ENCODE assay signal across 21 mouse cellular contexts in genomic region chr10:84137019-84137658, GRCm38 (mm10).
DNase-seq lines count a peak whose midpoint lies in the region; ATAC-seq lines count a peak whose summit lies in the region.
"Had no signal": no experiment of that assay in that cellular context is flagged by ENCODE, and none has a peak within 500 bp of the region (broad histone marks: within the 10 kb centered on the region; RNA-seq: fewer than 3 reads in every experiment).

No protein-coding gene starts in this region.

- DNase-seq in kidney, postnatal 25 days: no peak
- DNase-seq in heart, postnatal 4 days: peak; percentile 13
- DNase-seq in lung, postnatal 4 days: peak; percentile 52 to 76
- DNase-seq: adrenal gland, adult 8-10 months; cerebellum, adult 9-11 months; gastrocnemius, postnatal 25 days; right cerebral cortex, postnatal 25 days; thymus, postnatal 36 days had no signal

- no peaks in the 10 kb centered on the region for H3K9me3 ChIP-seq in kidney, embryonic 16.5 days (ENCODE audit: low read length)
- H3K9me3 ChIP-seq in lung, embryonic 15.5 days: no peaks in the 10 kb centered on the region
- H3K9me3 ChIP-seq in forebrain, embryonic 16.5 days (ENCODE audit: control insufficient read depth, low read length): no peaks in the 10 kb centered on the region
- H3K9me3 ChIP-seq: embryonic facial prominence, embryonic 12.5 days; hindbrain, embryonic 13.5 days; limb, embryonic 12.5 days; liver, embryonic 12.5 days; neural tube, embryonic 15.5 days had no signal

- no peaks in the 10 kb centered on the region for H3K36me3 ChIP-seq in kidney, embryonic 16.5 days (ENCODE audit: insufficient read depth, low read length)
- H3K36me3 ChIP-seq in lung, embryonic 15.5 days: no peaks in the 10 kb centered on the region
- no peaks in the 10 kb centered on the region for H3K36me3 ChIP-seq in forebrain, embryonic 16.5 days (ENCODE audit: control insufficient read depth, insufficient read depth)
- H3K36me3 ChIP-seq: embryonic facial prominence, embryonic 12.5 days; hindbrain, embryonic 13.5 days; limb, embryonic 12.5 days; liver, embryonic 12.5 days; neural tube, embryonic 15.5 days had no signal

- ATAC-seq in kidney, embryonic 16.5 days (ENCODE audit: low FRiP score, low TSS enrichment): 0 out of 2 replicates have a peak, but pooled peaks have one; percentile 63
- ATAC-seq in lung, embryonic 15.5 days (ENCODE audit: borderline replicate concordance, extremely low read depth, low FRiP score, low TSS enrichment): peak; percentile 94
- no peak for ATAC-seq in forebrain, embryonic 16.5 days
- no peak for ATAC-seq in CD4-positive, CD25-positive, alpha-beta regulatory T cell, adult 4 months
- ATAC-seq: forebrain, embryonic 14.5 days; inflammation-experienced regulatory T-cells, adult 6 months; liver, embryonic 12.5 days had no signal

- 65% methylated on average over 4 of the region's 4 CpGs for WGBS in kidney, embryonic 16.5 days
- WGBS in lung, embryonic 15.5 days: 44% methylated on average over 4 of the region's 4 CpGs
- 91% methylated on average over 4 of the region's 4 CpGs for WGBS in forebrain, embryonic 16.5 days

- H3K9ac ChIP-seq in kidney, embryonic 16.5 days (replicated peaks; ENCODE audit: low read length): no peak overlapping the region
- no peak overlapping the region for H3K9ac ChIP-seq in lung, embryonic 15.5 days
- no peak overlapping the region for H3K9ac ChIP-seq in forebrain, embryonic 16.5 days (replicated peaks; ENCODE audit: low read depth, low read length)
- H3K9ac ChIP-seq: embryonic facial prominence, embryonic 12.5 days; hindbrain, embryonic 13.5 days; limb, embryonic 12.5 days; liver, embryonic 12.5 days; neural tube, embryonic 15.5 days had no signal

- no peak overlapping the region for H3K4me2 ChIP-seq in kidney, embryonic 16.5 days (replicated peaks; ENCODE audit: low read depth, low read length)
- H3K4me2 ChIP-seq in lung, embryonic 15.5 days: no peak overlapping the region
- no peak overlapping the region for H3K4me2 ChIP-seq in forebrain, embryonic 16.5 days (ENCODE audit: low read length)
- H3K4me2 ChIP-seq: embryonic facial prominence, embryonic 12.5 days; hindbrain, embryonic 13.5 days; limb, embryonic 12.5 days; liver, embryonic 12.5 days; midbrain, embryonic 11.5 days; neural tube, embryonic 15.5 days had no signal

- H3K4me3 ChIP-seq in kidney, embryonic 16.5 days (ENCODE audit: low read length): no peak overlapping the region
- H3K4me3 ChIP-seq in lung, embryonic 15.5 days: no peak overlapping the region
- no peak overlapping the region for H3K4me3 ChIP-seq in forebrain, embryonic 16.5 days (replicated peaks; ENCODE audit: low read length)
- H3K4me3 ChIP-seq: embryonic facial prominence, embryonic 12.5 days; hindbrain, embryonic 13.5 days; limb, embryonic 12.5 days; liver, embryonic 12.5 days; myocyte; neural tube, embryonic 15.5 days had no signal

- H3K27me3 ChIP-seq in kidney, embryonic 16.5 days (ENCODE audit: insufficient read depth, low read length): no peaks in the 10 kb centered on the region
- H3K27me3 ChIP-seq in lung, embryonic 15.5 days: no peaks in the 10 kb centered on the region
- no peaks in the 10 kb centered on the region for H3K27me3 ChIP-seq in forebrain, embryonic 16.5 days (replicated peaks; ENCODE audit: control insufficient read depth, insufficient read depth, low read length)
- H3K27me3 ChIP-seq: embryonic facial prominence, embryonic 12.5 days; hindbrain, embryonic 13.5 days; limb, embryonic 12.5 days; liver, embryonic 12.5 days; neural tube, embryonic 15.5 days had no signal

- no peaks in the 10 kb centered on the region for H3K4me1 ChIP-seq in kidney, embryonic 16.5 days (ENCODE audit: insufficient read depth, low read length)
- H3K4me1 ChIP-seq in lung, embryonic 15.5 days: 0 out of 2 replicates have a peak, but pooled peaks cover 9% of the 10 kb centered on the region
- no peaks in the 10 kb centered on the region for H3K4me1 ChIP-seq in forebrain, embryonic 16.5 days (replicated peaks; ENCODE audit: control insufficient read depth, insufficient read depth, low read length)
- H3K4me1 ChIP-seq: embryonic facial prominence, embryonic 12.5 days; hindbrain, embryonic 13.5 days; limb, embryonic 12.5 days; liver, embryonic 12.5 days; neural tube, embryonic 15.5 days had no signal

- H3K27ac ChIP-seq in kidney, embryonic 16.5 days (ENCODE audit: low read length): no peak overlapping the region
- H3K27ac ChIP-seq in lung, embryonic 15.5 days: peak overlapping the region; percentile 16; the same call in 1 of the 2 replicates
- no peak overlapping the region for H3K27ac ChIP-seq in forebrain, embryonic 16.5 days (ENCODE audit: low read length)
- H3K27ac ChIP-seq: embryonic facial prominence, embryonic 12.5 days; hindbrain, embryonic 13.5 days; limb, embryonic 12.5 days; liver, embryonic 12.5 days; neural tube, embryonic 15.5 days had no signal

Comparison
In these comparisons a context has a peak if more than half of its experiments do, and no peak if none do; other contexts are left out.
1. ATAC-seq: peak in kidney, embryonic 16.5 days (single experiment) and lung, embryonic 15.5 days (single experiment); none in forebrain, embryonic 16.5 days (single experiment) and CD4-positive, CD25-positive, alpha-beta regulatory T cell, adult 4 months (single experiment).
2. DNase-seq: peak in heart, postnatal 4 days (single experiment) and lung, postnatal 4 days (2 of 2); none in kidney, postnatal 25 days (0 of 2).